Mouse (Mus musculus) left cerebral cortex, postnatal 4 days (tissue): Measurements from ENCODE around the gene Ccs. TPM values are rescaled to one million over a fixed set of nuclear protein-coding genes. Genes with fewer than 3 reads are reported as not detected.
"Not testable (repeated sequence)": the region's sequence is repeated elsewhere in the genome, so short reads cannot be mapped to it uniquely, and the experiment has no call there.

Experiments used
- DNase-seq: peaks from one replicate; pipeline ENCODE4 v3.0.0-alpha.2; 2022
- intact Hi-C: fragments of 180-260 bp; cut with DNase I; formaldehyde crosslinking; loops from one replicate; pipeline ENCODE4 v1.15.1; 2025
- total RNA-seq, 2 experiments: library from RNA; stranded (reverse); gene quantifications; 2 replicates each; pipeline ENCODE4 v1.2.3; 2021

The Ccs gene
- total RNA-seq, 2 experiments from 2014 or later, result 38.1 to 41.0 TPM

DNA sequence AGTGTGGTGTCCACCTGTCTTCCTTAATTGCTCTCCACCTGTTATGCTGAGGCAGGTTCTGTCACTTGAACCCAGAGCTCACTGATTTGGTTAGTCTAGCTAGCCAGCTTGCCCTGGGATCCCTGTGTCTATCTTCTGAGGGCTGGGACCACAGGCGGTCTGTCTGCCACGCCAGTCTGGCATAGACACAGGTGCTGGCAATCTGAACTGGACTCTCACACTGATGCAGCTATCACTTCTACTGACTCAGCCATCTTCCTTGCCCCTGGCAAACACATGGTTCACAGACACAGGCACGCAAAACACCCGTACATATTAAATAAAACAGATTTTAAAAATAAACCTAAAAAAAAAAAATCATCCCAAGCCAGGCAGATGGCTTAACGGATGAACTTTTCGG, 2.1 kb downstream of the Ccs start:
- DNase-seq, result no peak
- intact Hi-C loops, result no loop called here

- intact Hi-C loops, result no loop called here
Observed at GRCm38 (mm10) chr19:4836096-4836495, 3.0 kb downstream of the Ccs start.

GRCm38 (mm10) chr19:4833977-4834376, 5.2 kb downstream of the Ccs start:
- DNase-seq, result no peak
- intact Hi-C loops, result no loop called here

More at GRCm38 (mm10) chr19:4836096-4836495, 3.0 kb downstream of the Ccs start:
- no peak for DNase-seq

DNA sequence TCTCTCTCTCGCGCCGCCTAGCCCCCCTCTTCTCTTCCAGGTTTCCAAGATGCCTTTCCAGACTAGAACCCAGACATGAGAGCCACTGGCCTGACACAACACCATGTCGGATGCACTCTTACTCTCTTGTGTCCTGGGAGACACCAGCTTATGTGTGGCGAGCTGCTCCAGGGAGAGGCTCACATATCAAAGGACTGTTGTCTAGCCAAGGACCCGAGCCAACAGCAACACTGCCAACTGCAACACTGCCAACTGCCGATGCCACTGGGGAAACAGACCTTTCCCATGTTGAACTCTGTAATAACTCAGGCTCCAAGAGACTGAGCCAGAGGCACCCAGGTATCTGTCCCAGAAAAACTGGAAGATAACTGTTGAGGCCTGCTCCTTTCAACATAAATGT, 10.0 kb downstream of the Ccs start:
- intact Hi-C loops, result no loop called here
- DNase-seq, result peak; percentile 88

DNA sequence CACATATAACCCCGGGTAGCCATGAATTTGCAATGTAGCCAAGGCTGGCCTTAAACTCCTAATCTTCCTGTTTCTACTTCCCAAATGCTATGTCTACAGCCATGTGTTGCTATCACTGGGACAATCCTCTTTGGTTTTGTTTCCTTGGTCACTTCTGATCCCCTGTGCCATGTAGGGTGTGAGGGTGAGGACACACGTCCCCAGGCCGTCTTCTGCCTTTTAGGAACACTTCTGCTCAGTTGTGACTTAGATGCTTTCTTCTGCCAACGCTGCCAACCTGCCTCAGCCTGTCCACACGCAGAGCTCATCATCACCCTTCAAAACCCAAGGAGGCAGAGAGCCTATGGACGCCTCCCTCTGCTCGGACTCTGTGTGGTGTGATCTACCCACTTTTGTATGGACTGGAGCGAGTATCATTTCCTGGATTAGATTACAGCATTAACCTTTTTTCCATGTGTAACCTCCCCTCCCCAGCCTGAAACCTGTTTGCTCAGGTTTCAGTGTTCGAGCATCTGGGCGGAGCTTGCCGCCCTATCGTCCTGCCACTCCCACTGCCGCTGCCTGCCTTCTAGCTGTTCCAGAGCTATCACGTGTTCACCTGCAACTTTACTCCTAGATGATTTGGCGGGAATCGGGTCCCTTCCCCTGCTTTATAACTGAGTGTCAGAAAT, 10.6 kb downstream of the Ccs start:
- intact Hi-C loops, result no loop called here
- DNase-seq, result no peak

- DNase-seq, result peak; percentile 93
- intact Hi-C loops, result no loop called here
Observed at GRCm38 (mm10) chr19:4820678-4821303, 18.3 kb downstream of the Ccs start.

DNA sequence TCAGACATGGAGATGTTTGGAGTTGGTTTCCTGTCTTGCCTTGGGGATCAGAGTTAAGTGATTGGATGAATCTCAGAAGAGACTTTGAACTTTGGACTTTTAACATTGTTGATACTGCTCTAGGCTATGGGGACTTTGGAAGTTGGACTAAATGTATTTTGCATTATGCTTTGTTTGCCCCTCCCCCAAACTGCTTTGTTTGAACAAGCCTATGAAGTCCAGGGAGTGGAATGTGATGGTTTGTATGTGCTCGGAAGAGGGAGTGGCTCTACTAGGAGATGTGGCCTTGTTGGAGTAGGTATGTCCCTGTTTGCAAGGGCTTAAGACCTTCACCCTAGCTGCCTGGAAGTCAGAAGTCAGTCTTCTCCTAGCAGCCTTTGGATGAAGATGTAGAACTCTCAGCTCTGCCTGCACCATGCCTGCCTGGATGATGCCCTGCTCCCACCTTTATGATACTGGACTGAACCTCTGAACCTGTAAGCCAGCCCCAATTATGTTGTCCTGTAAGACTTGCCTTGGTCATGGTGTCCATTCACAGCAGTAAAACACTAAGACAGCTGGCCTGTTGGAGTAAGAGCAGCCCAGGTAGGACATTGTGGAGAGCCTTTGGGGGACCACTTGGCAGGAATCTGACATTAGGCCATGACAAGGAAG, 21.8 kb downstream of the Ccs start:
- no peak for DNase-seq
- intact Hi-C loops, result no loop called here

GRCm38 (mm10) chr19:4813015-4813414, 26.1 kb downstream of the Ccs start:
- peak; percentile 50 for DNase-seq
- intact Hi-C loops, result no loop called here

DNA sequence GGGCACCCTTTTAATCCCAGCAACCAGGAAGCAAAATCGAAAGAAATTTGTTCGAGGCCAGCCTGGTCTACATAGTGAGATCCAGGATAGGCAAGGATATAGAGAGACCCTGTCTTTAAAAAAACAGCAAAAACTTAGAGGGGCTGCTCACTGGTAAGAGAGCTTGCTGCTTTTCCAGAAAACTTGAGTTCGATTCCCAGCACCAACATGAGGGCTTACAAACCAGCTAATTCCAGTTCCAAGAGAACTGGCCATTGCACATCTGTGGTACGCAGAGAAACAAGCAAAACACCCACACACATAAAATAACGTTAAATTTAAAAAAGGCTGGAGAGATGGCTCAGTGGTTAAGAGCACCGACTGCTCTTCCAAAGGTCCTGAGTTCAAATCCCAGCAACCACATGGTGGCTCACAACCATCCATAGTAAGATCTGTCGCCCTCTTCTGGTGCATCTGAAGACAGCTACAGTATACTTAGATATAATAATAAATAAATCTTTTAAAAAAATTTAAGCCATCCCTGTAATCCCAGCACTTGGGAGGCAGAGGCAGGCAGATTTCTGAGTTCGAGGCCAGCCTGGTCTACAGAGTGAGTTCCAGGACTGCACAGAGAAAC, 26.7 kb downstream of the Ccs start:
- DNase-seq, intact Hi-C loops: not testable (repeated sequence)

DNA sequence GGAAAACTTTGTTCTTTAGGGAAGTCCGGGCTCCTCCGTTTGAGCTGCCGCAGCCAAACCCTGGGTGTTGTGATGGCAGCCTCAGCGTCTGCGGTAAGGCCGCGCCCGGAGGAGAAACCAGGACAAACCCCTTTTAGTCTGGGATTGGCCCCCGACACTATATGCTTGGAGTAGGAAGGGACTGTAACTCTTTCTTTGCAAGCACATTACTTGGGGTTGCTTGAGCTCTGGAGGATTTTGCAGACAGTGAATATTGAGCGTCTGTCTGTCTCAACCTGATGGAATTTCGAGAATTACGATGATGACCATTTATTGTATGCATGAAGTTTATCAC, 27.3 kb downstream of the Ccs start:
- DNase-seq, result no peak
- intact Hi-C loops, result no loop called here

GRCm38 (mm10) chr19:4811063-4811908, 27.8 kb downstream of the Ccs start, which contains the start of the genes Gm21992 and Rbm14:
Gene Gm21992, minus strand, starts transcription at chr19:4811612.
Gene Rbm14, minus strand, starts transcription at chr19:4811634.
- peak; percentile 99 for DNase-seq
- intact Hi-C loops, result no loop called here

DNA sequence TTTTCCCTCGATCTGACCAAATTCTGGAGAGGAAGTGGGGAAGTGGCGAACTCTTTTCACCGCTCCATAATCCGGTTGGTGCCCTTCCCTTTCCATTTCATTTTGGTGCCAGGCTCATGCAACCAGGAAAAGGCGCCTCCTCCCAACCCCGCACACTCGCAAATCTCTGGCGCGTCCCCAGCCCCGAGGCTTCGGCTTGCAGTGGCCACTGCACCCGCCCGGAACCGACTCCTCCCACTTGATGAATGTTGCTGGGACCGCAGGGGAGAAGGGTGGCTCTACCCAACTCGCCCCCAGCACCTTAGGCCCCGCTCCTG, 28.4 kb downstream of the Ccs start:
- no peak for DNase-seq
- intact Hi-C loops, result no loop called here

DNA sequence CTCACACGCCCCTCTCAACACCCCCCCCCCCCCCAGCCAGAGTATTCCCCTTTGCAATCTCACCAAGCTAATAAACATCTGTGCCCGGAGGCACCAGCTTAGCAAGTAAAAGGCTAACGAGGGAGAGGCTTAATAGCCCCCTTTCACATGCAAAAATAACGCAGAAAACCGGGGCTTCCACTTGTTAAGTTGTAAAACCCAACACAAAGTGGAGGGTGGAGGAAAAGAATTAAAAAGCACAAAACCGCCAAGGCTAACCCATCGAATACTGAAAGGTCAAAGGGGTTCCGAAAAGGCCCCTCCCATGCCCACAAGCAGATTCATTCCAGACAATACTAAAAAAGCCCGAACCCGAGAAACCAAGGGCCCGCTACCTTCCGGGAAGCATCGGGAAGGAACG, 28.8 kb downstream of the Ccs start:
- intact Hi-C loops, result no loop called here
- no peak for DNase-seq

- intact Hi-C loops, result no loop called here
- DNase-seq, result peak; percentile 17
Observed at GRCm38 (mm10) chr19:4803283-4803682, 35.8 kb downstream of the Ccs start.

- peak; percentile 54 for DNase-seq
- intact Hi-C loops, result no loop called here
Observed at GRCm38 (mm10) chr19:4802691-4803091, 36.4 kb downstream of the Ccs start.

- no peak for DNase-seq
- intact Hi-C loops, result no loop called here
Observed at GRCm38 (mm10) chr19:4799083-4799482, 40.0 kb downstream of the Ccs start.

DNA sequence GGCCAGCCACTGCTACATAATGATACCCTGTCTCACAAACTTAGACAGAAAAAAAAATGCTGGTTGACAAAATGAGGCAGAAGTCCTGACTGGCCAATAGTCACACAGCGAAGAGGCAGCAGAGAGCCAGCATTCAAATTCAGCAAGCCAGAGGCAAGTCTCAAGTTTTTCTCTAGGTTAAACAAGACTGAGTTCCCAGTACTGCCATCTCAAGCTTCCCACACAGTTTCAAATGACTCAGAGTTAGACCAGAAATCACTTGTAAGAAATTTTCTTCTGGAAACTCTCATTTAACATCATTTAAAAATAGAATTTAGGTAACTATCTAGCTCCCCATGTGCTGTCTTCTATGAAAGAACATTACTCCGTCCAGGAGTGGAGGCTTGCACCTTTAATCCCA, 41.3 kb downstream of the Ccs start:
- no peak for DNase-seq
- intact Hi-C loops, result no loop called here

DNA sequence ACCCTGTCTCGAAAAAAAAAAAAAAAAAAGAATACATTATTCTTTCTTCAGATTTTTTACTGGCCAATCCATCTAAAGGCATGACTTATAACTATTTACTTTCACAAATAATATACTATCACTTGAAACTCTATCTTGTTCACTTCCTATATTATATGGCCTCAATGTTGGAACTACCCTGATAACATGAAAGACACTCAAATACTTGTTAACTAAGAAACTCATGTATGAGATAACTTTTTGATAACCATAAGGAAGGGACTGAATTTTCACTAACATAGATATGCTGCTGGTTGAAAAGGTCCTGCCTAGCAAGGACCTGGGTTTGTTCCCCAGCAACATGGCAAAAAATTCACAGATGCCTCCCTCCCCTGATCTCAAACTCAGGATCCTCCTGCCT, 43.2 kb downstream of the Ccs start:
- no peak for DNase-seq
- intact Hi-C loops, result no loop called here

DNA sequence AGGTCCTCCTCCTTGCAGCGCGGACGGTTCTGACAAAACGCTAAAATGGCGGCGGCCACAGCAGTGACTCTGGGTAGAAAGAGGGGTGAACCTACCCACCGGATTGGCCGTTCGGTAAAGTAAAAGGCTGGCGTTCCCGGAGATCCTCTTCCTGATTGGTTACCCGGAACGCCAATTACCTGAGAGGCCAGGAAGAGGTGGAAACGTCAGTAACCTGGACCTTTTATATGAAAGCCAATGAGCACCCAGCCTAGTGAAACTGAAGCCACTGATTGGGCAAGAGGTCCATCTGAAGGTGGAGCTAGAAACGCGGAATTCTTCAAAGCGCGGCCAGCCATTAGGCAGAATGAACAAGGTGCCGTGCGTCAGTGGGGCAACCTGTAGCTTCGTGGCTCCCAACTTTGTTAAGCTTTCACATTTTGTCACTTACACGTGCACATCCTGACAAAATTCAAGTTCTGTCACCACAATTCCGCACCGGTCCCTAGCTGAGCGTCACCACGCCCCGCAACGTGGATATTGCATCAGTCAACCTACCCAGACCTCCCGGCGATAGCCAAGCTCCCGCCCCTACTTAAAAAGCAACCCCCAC, 45.2 kb downstream of the Ccs start, which contains the start of gene Rbm4:
Gene Rbm4 (minus strand): TSS at position 71 of the 592 bp plus-strand sequence.
- intact Hi-C loops, result no loop called here
- peak; percentile 97 for DNase-seq

DNA sequence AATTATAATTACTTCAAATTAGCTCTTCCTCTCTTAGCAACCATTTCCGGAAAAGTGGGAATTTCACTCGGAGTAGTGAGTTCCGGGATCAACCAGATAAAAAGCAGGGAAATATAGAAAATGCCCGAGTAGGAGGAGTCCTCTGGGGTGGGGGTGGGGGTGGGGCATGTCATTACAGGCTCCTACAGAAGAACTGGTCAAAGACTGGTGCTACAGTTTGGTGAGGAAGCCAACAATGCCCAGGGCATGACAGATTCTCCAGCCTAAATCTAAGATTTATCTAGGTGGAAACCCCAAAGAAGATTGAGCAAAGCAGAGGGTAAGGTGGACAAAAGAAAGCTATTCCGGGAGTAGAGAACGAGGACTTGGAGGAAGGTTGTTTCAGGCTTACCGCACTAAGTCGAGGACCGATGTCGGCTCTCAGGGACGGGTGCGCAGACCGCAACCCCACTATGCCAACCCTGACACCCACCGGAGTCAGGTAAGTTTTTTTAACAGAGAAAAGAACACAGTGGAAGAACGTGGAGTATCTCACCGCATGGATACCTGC, 45.8 kb downstream of the Ccs start:
- intact Hi-C loops, result no loop called here
- no peak for DNase-seq
